ENCODE assay signal across 24 mouse cellular contexts in the genomic region with DNA sequence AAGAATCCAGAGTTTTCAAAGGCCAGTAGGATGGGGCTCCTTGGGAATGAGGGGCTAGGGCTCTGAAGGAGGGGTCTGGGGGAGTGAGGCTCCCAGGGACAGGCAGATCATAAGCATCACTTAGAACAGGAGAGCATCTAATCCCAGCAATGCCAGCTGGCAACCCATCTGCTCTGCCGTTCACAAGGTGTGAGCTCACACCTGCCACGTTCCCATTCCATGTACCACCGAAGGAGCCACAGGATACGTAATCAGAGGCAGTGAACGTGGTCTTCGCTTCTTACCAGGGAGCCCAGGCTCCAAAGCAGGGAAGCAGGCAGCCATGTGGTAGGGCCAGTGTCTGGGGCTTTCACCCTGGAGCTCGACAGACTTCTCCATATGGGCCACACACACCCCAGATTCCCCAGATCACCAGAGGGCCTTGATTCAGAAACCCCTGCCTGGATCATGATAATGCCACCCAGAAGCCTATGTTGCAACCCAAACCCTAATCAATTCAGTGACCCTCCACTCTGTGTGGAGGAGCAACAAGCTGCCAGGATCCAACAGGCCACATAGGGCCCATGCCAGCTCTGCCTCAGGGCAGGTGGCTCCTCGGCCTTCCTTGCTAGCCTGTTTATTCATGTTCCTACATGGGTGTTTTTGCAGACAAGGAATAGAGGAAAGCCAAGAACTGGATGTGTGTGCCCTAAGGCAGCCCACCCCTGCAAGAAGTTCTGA. TPM values are rescaled to one million over a fixed set of nuclear protein-coding genes. Genes with fewer than 3 reads are reported as not detected.
A peak's percentile ranks its signal among the peaks of the same experiment; 100 is the strongest.
DNase-seq lines count a peak whose midpoint lies in the region; ATAC-seq and TF ChIP-seq lines count a peak whose summit lies in the region.
"Had no signal": no experiment of that assay in that cellular context is flagged by ENCODE, and none has a peak within 500 bp of the region (broad histone marks: within the 10 kb centered on the region; RNA-seq: fewer than 3 reads in every experiment).

No protein-coding gene starts in this region.

- no peak overlapping the region for H3K9ac ChIP-seq in hindbrain, postnatal 0 days (replicated peaks; ENCODE audit: low read length)
- no peak overlapping the region for H3K9ac ChIP-seq in hindbrain, embryonic 16.5 days (ENCODE audit: low read depth, low read length)
- H3K9ac ChIP-seq: embryonic facial prominence, embryonic 12.5 days; hindbrain, embryonic 12.5 days; liver, postnatal 0 days; stomach, embryonic 15.5 days had no signal

- no peaks in the 10 kb centered on the region for H3K36me3 ChIP-seq in hindbrain, postnatal 0 days (ENCODE audit: insufficient read depth, low read length)
- no peaks in the 10 kb centered on the region for H3K36me3 ChIP-seq in hindbrain, embryonic 16.5 days (ENCODE audit: control insufficient read depth, insufficient read depth, low read length)
- H3K36me3 ChIP-seq: stomach, embryonic 15.5 days had no signal

- TF ChIP-seq POLR2A in cerebellum, adult 2 months (IDR thresholded peaks at IDR 0.05; ENCODE audit: borderline replicate concordance, insufficient read depth, low read length), result no peak

- H3K9me3 ChIP-seq in hindbrain, postnatal 0 days (ENCODE audit: low read length), result no peaks in the 10 kb centered on the region
- H3K9me3 ChIP-seq in hindbrain, embryonic 16.5 days (ENCODE audit: control insufficient read depth, low read length), result no peaks in the 10 kb centered on the region
- H3K9me3 ChIP-seq: embryonic facial prominence, embryonic 12.5 days; hindbrain, embryonic 12.5 days; limb, embryonic 10.5 days; stomach, embryonic 15.5 days had no signal

- peak overlapping the region; percentile 84 for H3K27ac ChIP-seq in cerebellum, adult 2 months (ENCODE audit: insufficient read depth, low read length)
- H3K27ac ChIP-seq in hindbrain, postnatal 0 days, result 0 out of 2 replicates have a peak overlapping the region, but pooled peaks have one; percentile 34
- H3K27ac ChIP-seq in hindbrain, embryonic 16.5 days (ENCODE audit: low read depth, low read length), result no peak overlapping the region
- H3K27ac ChIP-seq: embryonic facial prominence, embryonic 12.5 days; hindbrain, embryonic 12.5 days; kidney, postnatal 0 days; limb, embryonic 10.5 days; stomach, embryonic 15.5 days had no signal

- no peaks in the 10 kb centered on the region for H3K27me3 ChIP-seq in cerebellum, adult 2 months (ENCODE audit: control insufficient read depth, insufficient read depth, low read length)
- H3K27me3 ChIP-seq in hindbrain, postnatal 0 days (ENCODE audit: insufficient read depth, low read length), result no peaks in the 10 kb centered on the region
- no peaks in the 10 kb centered on the region for H3K27me3 ChIP-seq in hindbrain, embryonic 16.5 days (replicated peaks; ENCODE audit: control insufficient read depth, insufficient read depth, low read length)
- H3K27me3 ChIP-seq: CH12.LX; embryonic facial prominence, embryonic 12.5 days; hindbrain, embryonic 12.5 days; stomach, embryonic 15.5 days had no signal

- peak; percentile 70 to 76 for DNase-seq in cerebellum, adult 2 months
- no peak for DNase-seq in cerebellum, adult 8-10 months
- peak; percentile 54 for DNase-seq in hindbrain, postnatal 0 days (ENCODE audit: low spot score)
- peak; percentile 88 for DNase-seq in brain, adult 2 months (ENCODE audit: low read depth, low spot score)
- peak; percentile 78 for DNase-seq in cerebellum, postnatal 14 days
- no peak for DNase-seq in right cerebral cortex, adult 2 months (ENCODE audit: low spot score in 2 of 2)
- DNase-seq: adrenal gland, postnatal 14 days; gastrocnemius, postnatal 14 days; heart, postnatal 10 days; layer of hippocampus, postnatal 36 days; liver, postnatal 0 days; lung, postnatal 10 days; midbrain, embryonic 14.5 days; right cerebral cortex, postnatal 25 days; thymus, adult 18-20 months; thymus, postnatal 4 days had no signal

- H3K4me1 ChIP-seq in cerebellum, adult 2 months (ENCODE audit: control insufficient read depth, insufficient read depth, low read length), result peaks cover 85% of the 10 kb centered on the region
- H3K4me1 ChIP-seq in hindbrain, postnatal 0 days (ENCODE audit: insufficient read depth, low read length), result peaks cover 27% of the 10 kb centered on the region
- H3K4me1 ChIP-seq in hindbrain, embryonic 16.5 days (ENCODE audit: control insufficient read depth, insufficient read depth, low read depth, low read length), result peaks cover 9% of the 10 kb centered on the region
- H3K4me1 ChIP-seq: limb, embryonic 10.5 days had no signal

- H3K4me3 ChIP-seq in cerebellum, adult 2 months (replicated peaks; ENCODE audit: insufficient read depth, low read depth, low read length), result no peak overlapping the region
- no peak overlapping the region for H3K4me3 ChIP-seq in hindbrain, postnatal 0 days (ENCODE audit: low read length)
- H3K4me3 ChIP-seq in hindbrain, embryonic 16.5 days (ENCODE audit: low read length), result no peak overlapping the region
- H3K4me3 ChIP-seq: embryonic facial prominence, embryonic 12.5 days; erythroblast, embryonic 14.5 days; hindbrain, embryonic 12.5 days; limb, embryonic 10.5 days; stomach, embryonic 15.5 days had no signal

- ATAC-seq in hindbrain, postnatal 0 days, result peak; percentile 48; the same call in 1 of the 2 replicates
- ATAC-seq in hindbrain, embryonic 16.5 days, result no peak
- ATAC-seq: liver, postnatal 0 days had no signal

- WGBS in cerebellum, adult 2 months, result 9% methylated on average over 8 of the region's 8 CpGs
- 59% methylated on average over 8 of the region's 8 CpGs for WGBS in hindbrain, postnatal 0 days
- 71% methylated on average over 8 of the region's 8 CpGs for WGBS in hindbrain, embryonic 16.5 days

- no peak for TF ChIP-seq CTCF in cerebellum, adult 2 months (IDR thresholded peaks at IDR 0.05; ENCODE audit: borderline replicate concordance, insufficient read depth, low read depth, low read length)
- TF ChIP-seq CTCF in hindbrain, postnatal 0 days (IDR thresholded peaks at IDR 0.05; ENCODE audit: low read depth), result no peak

- no peak overlapping the region for H3K4me2 ChIP-seq in hindbrain, postnatal 0 days (ENCODE audit: low read depth, low read length)
- H3K4me2 ChIP-seq in hindbrain, embryonic 16.5 days (ENCODE audit: low read length), result no peak overlapping the region
- H3K4me2 ChIP-seq: embryonic facial prominence, embryonic 12.5 days; hindbrain, embryonic 12.5 days; stomach, embryonic 15.5 days had no signal

RNA-seq across cellular contexts. Expression of gene Nuak1, which starts 25.3 kb away (rescaled TPM):
- 39.8 and 41.5 TPM in 2 replicates for polyA plus RNA-seq in cerebellum, adult 2 months (2012; rRNA removed)
- 22.7 and 23.3 TPM in 2 replicates for total RNA-seq in hindbrain, postnatal 0 days (2014; rRNA removed)
- polyA plus RNA-seq in hindbrain, postnatal 0 days (2015; fragmentation: Nextera tagmentation; extraction: Ambion mirVana), result 3.0 and 3.1 TPM in 2 replicates
- 4.7 and 5.4 TPM in 2 replicates for polyA plus RNA-seq in hindbrain, embryonic 16.5 days (2015; fragmentation: Nextera tagmentation; extraction: Ambion mirVana)

Comparison
In these comparisons a context has a peak if more than half of its experiments do, and no peak if none do; other contexts are left out.
1. DNase-seq: peak in cerebellum, adult 2 months (2 of 2), hindbrain, postnatal 0 days (single experiment), brain, adult 2 months (single experiment) and cerebellum, postnatal 14 days (2 of 2); none in cerebellum, adult 8-10 months (single experiment) and right cerebral cortex, adult 2 months (0 of 2).